Comparison of ENCODE assay signal across 28 mouse cellular contexts in genomic region chr7:118486917-118487316, GRCm38 (mm10). TPM values are rescaled to one million over a fixed set of nuclear protein-coding genes. Genes with fewer than 3 reads are reported as not detected.
DNase-seq lines count a peak whose midpoint lies in the region; ATAC-seq and TF ChIP-seq lines count a peak whose summit lies in the region.
"Had no signal": no experiment of that assay in that cellular context is flagged by ENCODE, and none has a peak within 500 bp of the region (broad histone marks: within the 10 kb centered on the region; RNA-seq: fewer than 3 reads in every experiment).

No protein-coding gene starts in this region.

- H3K4me1 ChIP-seq in lung, postnatal 0 days (ENCODE audit: insufficient read depth, low read depth, low read length) = peaks cover 22% of the 10 kb centered on the region
- H3K4me1 ChIP-seq in bone marrow macrophage, adult 2 months (ENCODE audit: control insufficient read depth, insufficient read depth, low read length) = peaks cover 74% of the 10 kb centered on the region

- H3K36me3 ChIP-seq in lung, postnatal 0 days (ENCODE audit: insufficient read depth, low read length) = peaks cover 4% of the 10 kb centered on the region; the same call in 1 of the 2 replicates
- H3K36me3 ChIP-seq: hindbrain, embryonic 12.5 days; midbrain, embryonic 13.5 days had no signal

- TF ChIP-seq EP300 in lung, postnatal 0 days (IDR thresholded peaks at IDR 0.05) = no peak

- no peak for TF ChIP-seq CTCF in lung, postnatal 0 days (IDR thresholded peaks at IDR 0.05)
- no peak for TF ChIP-seq CTCF in bone marrow macrophage, adult 2 months (IDR thresholded peaks at IDR 0.05; ENCODE audit: low read depth, low read length)

- H3K4me2 ChIP-seq in lung, postnatal 0 days (replicated peaks; ENCODE audit: low read depth, low read length) = peak overlapping the region; percentile 25; the same call in 1 of the 2 replicates
- H3K4me2 ChIP-seq: hindbrain, embryonic 12.5 days; limb, embryonic 15.5 days; midbrain, embryonic 13.5 days had no signal

- ATAC-seq in lung, postnatal 0 days = no peak
- ATAC-seq: forebrain, embryonic 14.5 days; intestine, embryonic 16.5 days; midbrain, embryonic 13.5 days had no signal

- H3K4me3 ChIP-seq in lung, postnatal 0 days (ENCODE audit: low read depth, low read length) = no peak overlapping the region
- H3K4me3 ChIP-seq in bone marrow macrophage, adult 2 months (ENCODE audit: insufficient read depth, low read length) = no peak overlapping the region
- H3K4me3 ChIP-seq: heart, embryonic 12.5 days; hindbrain, embryonic 12.5 days; limb, embryonic 10.5 days; limb, embryonic 15.5 days; lung, embryonic 15.5 days; midbrain, embryonic 13.5 days had no signal

- DNase-seq in lung, postnatal 0 days (ENCODE audit: low spot score) = no peak
- no peak for DNase-seq in lung, postnatal 14 days
- DNase-seq in ES-CJ7 (ENCODE audit: low read depth, low spot score) = peak; percentile 17
- DNase-seq in cerebellum, adult 11-12 months = no peak
- no peak for DNase-seq in urinary bladder, adult 2 months (ENCODE audit: low spot score)
- DNase-seq: adrenal gland, postnatal 25 days; cerebellum, adult 2 months; cerebellum, postnatal 25 days; gastrocnemius, postnatal 36 days; heart, adult 18-20 months; heart, postnatal 10 days; kidney, adult 9 months; kidney, postnatal 10 days; layer of hippocampus, adult 9-11 months; retina, postnatal 1 day; right cerebral cortex, postnatal 14 days; thymus, postnatal 4 days had no signal

- no peak overlapping the region for H3K27ac ChIP-seq in lung, postnatal 0 days (ENCODE audit: low read length)
- H3K27ac ChIP-seq in bone marrow macrophage, adult 2 months (ENCODE audit: insufficient read depth, low read depth, low read length) = 0 out of 2 replicates have a peak overlapping the region, but pooled peaks have one; percentile 6
- H3K27ac ChIP-seq: hindbrain, embryonic 12.5 days; limb, embryonic 10.5 days; limb, embryonic 15.5 days; liver, embryonic 14.5 days; lung, embryonic 15.5 days; macrophage; midbrain, embryonic 13.5 days had no signal

- no peak for TF ChIP-seq POLR2A in bone marrow macrophage, adult 2 months (IDR thresholded peaks at IDR 0.05; ENCODE audit: borderline replicate concordance, low read depth, low read length)

- H3K9me3 ChIP-seq in lung, postnatal 0 days (ENCODE audit: low read length) = no peaks in the 10 kb centered on the region
- H3K9me3 ChIP-seq: heart, embryonic 12.5 days; hindbrain, embryonic 12.5 days; limb, embryonic 10.5 days; limb, embryonic 15.5 days; lung, embryonic 15.5 days; midbrain, embryonic 13.5 days had no signal

- no peaks in the 10 kb centered on the region for H3K27me3 ChIP-seq in lung, postnatal 0 days (replicated peaks; ENCODE audit: insufficient read depth, low read length)
- H3K27me3 ChIP-seq: lung, embryonic 15.5 days had no signal

- no peak overlapping the region for H3K9ac ChIP-seq in lung, postnatal 0 days (replicated peaks; ENCODE audit: low read depth)
- H3K9ac ChIP-seq: heart, embryonic 12.5 days; hindbrain, embryonic 12.5 days; limb, embryonic 15.5 days; liver, embryonic 14.5 days; lung, embryonic 15.5 days; midbrain, embryonic 13.5 days had no signal

- WGBS in lung, postnatal 0 days = 46% methylated on average over 5 of the region's 5 CpGs

RNA-seq across cellular contexts. Expression of gene Itpripl2, which starts 4.9 kb away (rescaled TPM):
- polyA plus RNA-seq in lung, postnatal 0 days (2015; fragmentation: Nextera tagmentation; extraction: Ambion mirVana) = 14.5 and 16.2 TPM in 2 replicates
- 50.9 and 59.0 TPM in 2 replicates for polyA plus RNA-seq in bone marrow macrophage, adult 2 months (2012; ENCODE audit: insufficient read depth, insufficient read length, missing spikeins)
- polyA plus RNA-seq in urinary bladder, adult 2 months (2012; rRNA removed) = 16.6 and 19.9 TPM in 2 replicates

RNA-seq across cellular contexts. Expression of gene Syt17, which starts 38.9 kb away (rescaled TPM):
- polyA plus RNA-seq in lung, postnatal 0 days (2015; fragmentation: Nextera tagmentation; extraction: Ambion mirVana) = 4.3 and 4.4 TPM in 2 replicates
- polyA plus RNA-seq in bone marrow macrophage, adult 2 months (2012; ENCODE audit: insufficient read depth, insufficient read length, missing spikeins) = not detected in 2 replicates
- polyA plus RNA-seq in urinary bladder, adult 2 months (2012; rRNA removed) = 2.3 and 2.8 TPM in 2 replicates
- polyA plus RNA-seq: macrophage had no signal

RNA-seq across cellular contexts. Expression of gene Coq7, which starts 46.2 kb away (rescaled TPM):
- polyA plus RNA-seq in lung, postnatal 0 days (2015; fragmentation: Nextera tagmentation; extraction: Ambion mirVana) = 68.5 and 88.6 TPM in 2 replicates
- 13.6 and 15.8 TPM in 2 replicates for polyA plus RNA-seq in bone marrow macrophage, adult 2 months (2012; ENCODE audit: insufficient read depth, insufficient read length, missing spikeins)
- 64.4 and 72.4 TPM in 2 replicates for polyA plus RNA-seq in urinary bladder, adult 2 months (2012; rRNA removed)
